Mouse (Mus musculus): ENCODE measurements around the gene Psmc2. TPM values are rescaled to one million over a fixed set of nuclear protein-coding genes. Genes with fewer than 3 reads are reported as not detected.

The Psmc2 gene
- total and polyA plus RNA-seq, 2 experiments from 2014 or later = 35.8 to 191 TPM

DNA sequence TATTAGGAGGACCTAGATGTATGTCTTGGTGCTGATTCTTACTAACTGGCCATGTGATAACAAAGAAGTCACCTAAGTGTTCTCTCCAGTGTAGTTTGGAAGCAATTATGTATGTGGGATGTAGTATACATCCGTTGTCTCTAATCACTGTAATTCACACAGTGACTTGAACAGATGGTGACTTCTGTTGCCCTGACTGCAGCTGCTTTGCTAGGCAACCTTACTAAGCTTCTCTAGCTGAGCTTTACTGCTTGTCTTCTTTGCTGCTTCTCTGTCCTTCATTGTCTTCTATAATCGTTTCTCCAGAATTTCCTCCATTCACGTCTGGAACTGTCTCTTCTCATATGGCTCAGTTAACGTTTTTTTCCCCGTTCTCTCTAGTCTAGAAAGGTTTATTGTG is 4.0 kb downstream of the Psmc2 start:
- DNase-seq (ENCODE audit: low spot score) = no peak

DNA sequence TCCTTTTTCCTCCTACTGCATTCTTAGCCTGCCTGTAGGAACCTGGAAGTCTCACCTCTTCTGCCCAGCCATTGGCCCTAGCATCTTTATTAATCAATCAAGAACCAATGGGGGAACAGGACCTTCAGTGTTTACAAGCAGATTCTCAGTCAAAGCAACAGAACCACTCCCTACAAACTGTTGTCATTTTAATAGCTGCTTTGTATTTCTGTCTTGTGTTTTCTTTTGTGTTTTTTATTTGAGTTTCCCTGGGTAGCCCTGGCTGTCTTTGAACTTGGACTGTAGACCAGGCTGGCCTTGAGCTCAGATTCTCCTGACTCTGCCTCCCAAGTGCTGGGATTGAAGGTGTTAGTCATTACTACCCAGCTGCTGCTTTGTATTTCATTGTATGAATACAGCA is 7.1 kb downstream of the Psmc2 start:
- no peak for DNase-seq (ENCODE audit: low spot score)

More for the DNA sequence above, 4.0 kb downstream of the Psmc2 start:
- Histone ChIP-seq H3K4me2 (ENCODE audit: low read depth, low read length, poor library complexity, severe bottlenecking) (no peak overlapping the region), H3K27me3 (ENCODE audit: insufficient read depth, low read length) (no peaks in the 10 kb centered on the region), H3K27ac (ENCODE audit: low read depth, low read length) (no peak overlapping the region), H3K9ac (replicated peaks; ENCODE audit: low read length, poor library complexity, severe bottlenecking) (no peak overlapping the region), H3K4me1 (ENCODE audit: insufficient read depth, low read length) (0 out of 2 replicates have a peak, but pooled peaks cover 16% of the 10 kb centered on the region), H3K36me3 (ENCODE audit: insufficient read depth, low read length) (no peaks in the 10 kb centered on the region), H3K4me3 (ENCODE audit: low read depth, low read length) (no peak overlapping the region), H3K9me3 (ENCODE audit: low read length) (no peaks in the 10 kb centered on the region)
- no peak for ATAC-seq (ENCODE audit: low FRiP score)
- TF ChIP-seq CTCF (IDR thresholded peaks at IDR 0.05) = no peak
- 64% methylated on average over 5 of the region's 5 CpGs for WGBS

DNA sequence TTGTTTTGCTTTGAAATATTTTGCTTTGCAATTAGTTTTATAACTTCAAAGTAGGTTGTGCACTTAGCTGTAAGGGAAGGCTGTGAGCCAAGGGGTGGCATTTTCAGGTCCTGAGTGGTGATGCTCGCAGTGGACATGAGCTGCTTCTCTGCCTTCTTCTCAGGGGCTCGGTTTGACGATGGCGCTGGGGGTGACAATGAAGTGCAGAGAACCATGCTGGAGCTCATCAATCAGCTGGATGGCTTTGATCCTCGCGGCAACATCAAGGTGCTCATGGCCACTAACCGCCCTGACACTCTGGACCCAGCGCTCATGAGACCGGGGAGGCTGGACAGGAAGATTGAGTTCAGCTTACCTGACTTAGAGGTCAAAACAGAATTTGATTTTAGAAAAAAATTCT is 17.8 kb downstream of the Psmc2 start:
- peaks cover 32% of the 10 kb centered on the region for H3K36me3 ChIP-seq (ENCODE audit: insufficient read depth, low read length)

More for the DNA sequence above, 7.1 kb downstream of the Psmc2 start:
- Histone ChIP-seq H3K27ac (ENCODE audit: low read depth, low read length) (no peak overlapping the region), H3K9ac (replicated peaks; ENCODE audit: low read length, poor library complexity, severe bottlenecking) (no peak overlapping the region), H3K4me3 (ENCODE audit: low read depth, low read length) (no peak overlapping the region), H3K9me3 (ENCODE audit: low read length) (no peaks in the 10 kb centered on the region), H3K27me3 (ENCODE audit: insufficient read depth, low read length) (no peaks in the 10 kb centered on the region), H3K36me3 (ENCODE audit: insufficient read depth, low read length) (peaks cover 8% of the 10 kb centered on the region), H3K4me1 (ENCODE audit: insufficient read depth, low read length) (0 out of 2 replicates have a peak, but pooled peaks cover 16% of the 10 kb centered on the region), H3K4me2 (ENCODE audit: low read depth, low read length, poor library complexity, severe bottlenecking) (no peak overlapping the region)
- no peak for TF ChIP-seq CTCF (IDR thresholded peaks at IDR 0.05)
- ATAC-seq (ENCODE audit: low FRiP score) = no peak

DNA sequence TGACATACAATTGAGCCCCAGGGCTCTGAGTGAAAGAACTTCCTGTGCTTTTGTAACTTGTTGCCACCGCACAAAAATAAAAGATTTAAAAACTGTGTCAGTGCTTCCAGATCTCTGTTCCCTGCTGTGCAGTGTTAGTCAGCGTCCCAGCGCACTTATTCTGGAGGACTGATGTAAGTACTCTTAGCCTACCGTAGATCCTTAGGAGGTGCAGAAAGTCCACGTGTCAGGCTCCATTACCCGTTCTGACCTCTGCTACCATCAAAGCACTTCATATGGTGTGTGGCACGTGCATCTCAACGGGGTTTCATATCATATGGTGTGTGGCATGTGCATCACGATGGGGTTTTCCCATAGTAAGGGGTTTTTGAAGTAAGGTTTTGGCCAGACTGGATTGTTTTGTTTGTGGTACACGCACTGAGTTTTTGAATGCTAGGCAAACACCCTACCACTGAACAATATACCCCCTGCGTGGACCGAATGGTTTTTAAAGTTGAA is 18.7 kb downstream of the Psmc2 start:
- Histone ChIP-seq H3K4me3 (ENCODE audit: low read depth, low read length) (no peak overlapping the region), H3K9ac (replicated peaks; ENCODE audit: low read length, poor library complexity, severe bottlenecking) (no peak overlapping the region), H3K4me2 (ENCODE audit: low read depth, low read length, poor library complexity, severe bottlenecking) (no peak overlapping the region), H3K36me3 (ENCODE audit: insufficient read depth, low read length) (peaks cover 32% of the 10 kb centered on the region), H3K27ac (ENCODE audit: low read depth, low read length) (no peak overlapping the region), H3K9me3 (ENCODE audit: low read length) (no peaks in the 10 kb centered on the region), H3K4me1 (ENCODE audit: insufficient read depth, low read length) (no peaks in the 10 kb centered on the region), H3K27me3 (ENCODE audit: insufficient read depth, low read length) (no peaks in the 10 kb centered on the region)
- no peak for ATAC-seq (ENCODE audit: low FRiP score)
- TF ChIP-seq CTCF (IDR thresholded peaks at IDR 0.05) = no peak
- peak; percentile 10 for DNase-seq (ENCODE audit: low spot score)
- WGBS = 88% methylated on average over 12 of the region's 12 CpGs

More for the DNA sequence above, 17.8 kb downstream of the Psmc2 start:
- no peak for DNase-seq (ENCODE audit: low spot score)
- no peak overlapping the region for H3K27ac ChIP-seq (ENCODE audit: low read depth, low read length)
- H3K4me1 ChIP-seq (ENCODE audit: insufficient read depth, low read length) = no peaks in the 10 kb centered on the region
- ATAC-seq (ENCODE audit: low FRiP score) = no peak
- no peaks in the 10 kb centered on the region for H3K27me3 ChIP-seq (ENCODE audit: insufficient read depth, low read length)
- 95% methylated on average over 9 of the region's 9 CpGs for WGBS
- H3K9ac ChIP-seq (replicated peaks; ENCODE audit: low read length, poor library complexity, severe bottlenecking) = no peak overlapping the region
- no peak overlapping the region for H3K4me3 ChIP-seq (ENCODE audit: low read depth, low read length)
- H3K4me2 ChIP-seq (ENCODE audit: low read depth, low read length, poor library complexity, severe bottlenecking) = no peak overlapping the region
- TF ChIP-seq CTCF (IDR thresholded peaks at IDR 0.05) = no peak
- H3K9me3 ChIP-seq (ENCODE audit: low read length) = no peaks in the 10 kb centered on the region

DNA sequence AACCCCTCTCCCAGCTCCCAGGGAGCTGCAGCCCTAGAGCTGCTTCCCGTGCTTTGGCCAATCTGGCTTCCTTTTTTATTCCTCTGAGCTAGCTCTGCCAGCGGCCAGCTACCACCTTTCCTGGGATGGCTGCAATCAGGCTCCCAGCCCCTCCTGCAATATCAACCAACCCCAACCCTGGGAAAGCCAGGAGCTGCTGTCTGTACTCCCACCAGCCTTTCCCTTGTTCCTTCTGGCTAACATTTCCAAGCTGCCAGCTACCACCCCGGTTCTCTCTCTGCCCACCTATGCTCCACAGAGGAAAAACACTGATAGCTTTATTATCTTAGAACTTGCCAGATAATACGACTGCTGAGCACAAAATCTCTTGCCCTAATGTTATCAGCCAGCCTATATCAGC is 19.8 kb downstream of the Psmc2 start:
- Histone ChIP-seq H3K27me3 (ENCODE audit: insufficient read depth, low read length) (no peaks in the 10 kb centered on the region), H3K4me1 (ENCODE audit: insufficient read depth, low read length) (no peaks in the 10 kb centered on the region), H3K4me2 (ENCODE audit: low read depth, low read length, poor library complexity, severe bottlenecking) (no peak overlapping the region), H3K27ac (ENCODE audit: low read depth, low read length) (no peak overlapping the region), H3K36me3 (ENCODE audit: insufficient read depth, low read length) (peaks cover 22% of the 10 kb centered on the region), H3K9ac (replicated peaks; ENCODE audit: low read length, poor library complexity, severe bottlenecking) (no peak overlapping the region), H3K4me3 (ENCODE audit: low read depth, low read length) (no peak overlapping the region), H3K9me3 (ENCODE audit: low read length) (no peaks in the 10 kb centered on the region)
- no peak for TF ChIP-seq CTCF (IDR thresholded peaks at IDR 0.05)
- no peak for ATAC-seq (ENCODE audit: low FRiP score)
- WGBS = 82% methylated on average over 4 of the region's 4 CpGs
- no peak for DNase-seq (ENCODE audit: low spot score)

DNA sequence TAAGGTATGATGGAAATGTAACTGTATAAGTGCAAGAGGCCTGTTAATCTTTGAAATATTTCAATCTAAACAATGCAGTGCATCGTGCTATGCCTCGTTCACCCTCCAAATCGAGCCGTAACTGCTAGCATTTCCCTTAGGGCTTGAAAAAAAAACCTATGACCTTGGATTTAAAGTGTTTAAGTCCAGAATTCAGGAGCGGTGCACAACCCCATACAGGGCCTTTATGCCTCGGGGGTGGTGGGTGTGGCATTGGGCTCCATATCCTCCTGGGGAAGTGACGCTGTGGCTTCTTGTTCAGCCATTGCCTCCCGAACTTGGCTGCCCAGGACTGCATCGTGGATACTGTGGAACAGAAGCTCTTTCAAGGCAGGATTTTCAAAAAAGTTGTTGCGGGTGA is 25.8 kb downstream of the Psmc2 start:
- WGBS = 72% methylated on average over 10 of the region's 10 CpGs
- ATAC-seq (ENCODE audit: low FRiP score) (no peak), DNase-seq (ENCODE audit: low spot score) (no peak)
- Histone ChIP-seq H3K27me3 (ENCODE audit: insufficient read depth, low read length) (no peaks in the 10 kb centered on the region), H3K4me3 (ENCODE audit: low read depth, low read length) (no peak overlapping the region), H3K36me3 (ENCODE audit: insufficient read depth, low read length) (no peaks in the 10 kb centered on the region), H3K9ac (replicated peaks; ENCODE audit: low read length, poor library complexity, severe bottlenecking) (no peak overlapping the region), H3K4me2 (ENCODE audit: low read depth, low read length, poor library complexity, severe bottlenecking) (no peak overlapping the region), H3K27ac (ENCODE audit: low read depth, low read length) (no peak overlapping the region), H3K4me1 (ENCODE audit: insufficient read depth, low read length) (no peaks in the 10 kb centered on the region), H3K9me3 (ENCODE audit: low read length) (no peaks in the 10 kb centered on the region)
- no peak for TF ChIP-seq CTCF (IDR thresholded peaks at IDR 0.05)

Measured in midbrain, postnatal 0 days (tissue).